Mouse (Mus musculus) fat pad, adult 2 months (tissue): ENCODE results near the gene Hspbp1.

Experiments
- DNase-seq: peaks from one replicate; pipeline ENCODE4 v3.0.0-alpha.2; 2011; ENCODE audit warnings: low read depth, low spot score; ENCODE audit errors: extremely low read depth

Hspbp1 gene

GRCm38 (mm10) chr7:4684632-4685417 lies at the start of gene Hspbp1:
Gene Hspbp1, minus strand, starts transcription at chr7:4685068.
- DNase-seq, result peak; percentile 95

DNA sequence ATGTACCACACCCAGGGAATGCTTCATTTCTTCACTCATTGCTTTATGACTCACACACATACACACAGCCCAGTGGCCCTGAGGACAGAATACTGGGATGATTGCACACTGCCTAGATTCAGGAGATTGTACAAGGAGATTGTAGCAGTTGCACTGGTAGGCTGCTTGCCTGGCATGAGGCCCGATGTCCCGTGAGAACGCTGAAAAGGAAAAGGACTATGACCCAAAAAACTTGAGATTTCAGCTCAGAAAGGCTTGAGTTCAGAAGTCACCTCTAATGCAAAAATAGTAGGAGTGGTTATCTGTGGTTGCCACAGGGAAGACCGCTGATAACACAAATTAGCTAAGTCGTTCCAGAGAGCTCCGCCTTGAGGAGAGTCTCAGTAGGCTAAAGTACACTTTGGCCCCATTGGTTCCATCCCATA lies 48.1 kb upstream of the Hspbp1 start:
- peak; percentile 65 for DNase-seq

DNA sequence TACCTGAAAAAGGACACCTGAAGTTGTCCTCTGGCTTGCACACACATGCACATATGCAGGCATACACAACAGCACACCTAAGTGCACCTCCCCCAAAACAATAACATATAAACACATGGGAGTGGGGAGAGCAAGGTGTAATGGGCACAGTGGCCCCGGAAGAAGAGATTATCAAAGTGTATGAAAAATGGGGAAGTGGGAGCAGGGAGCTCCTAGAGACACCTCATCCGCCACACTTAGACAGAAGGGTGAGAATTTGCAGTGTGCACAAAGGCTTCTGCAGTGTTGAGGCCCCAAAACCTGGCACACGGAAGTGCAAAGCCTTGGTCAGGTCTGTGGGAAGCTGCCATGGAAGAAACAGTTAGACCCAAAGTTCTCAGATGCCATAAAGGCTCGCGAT lies 46.2 kb upstream of the Hspbp1 start:
- no peak for DNase-seq

DNA sequence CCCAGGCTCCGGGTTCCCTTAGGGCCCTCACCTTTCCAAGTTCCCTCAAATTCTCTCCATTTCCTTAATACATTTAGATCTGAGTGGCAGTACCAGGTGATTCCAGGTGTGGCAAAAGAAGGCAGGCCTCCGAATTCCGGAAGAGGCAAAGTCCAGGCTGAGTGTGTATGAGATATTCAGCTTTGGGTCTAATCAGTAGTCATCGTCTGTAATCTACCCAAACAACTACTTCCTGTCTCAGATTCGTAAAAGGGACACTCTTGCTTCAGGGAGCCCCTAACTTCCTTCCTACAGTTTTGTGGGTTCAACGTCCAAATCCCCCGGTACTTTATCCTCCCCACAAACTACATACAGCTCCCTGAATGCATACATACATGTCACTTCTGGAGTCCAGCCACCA lies 40.3 kb upstream of the Hspbp1 start, which contains the start of gene Tmem150b:
TSS of gene Tmem150b (minus strand) at position 81 of the 400 bp plus-strand sequence.
- DNase-seq, result no peak

DNA sequence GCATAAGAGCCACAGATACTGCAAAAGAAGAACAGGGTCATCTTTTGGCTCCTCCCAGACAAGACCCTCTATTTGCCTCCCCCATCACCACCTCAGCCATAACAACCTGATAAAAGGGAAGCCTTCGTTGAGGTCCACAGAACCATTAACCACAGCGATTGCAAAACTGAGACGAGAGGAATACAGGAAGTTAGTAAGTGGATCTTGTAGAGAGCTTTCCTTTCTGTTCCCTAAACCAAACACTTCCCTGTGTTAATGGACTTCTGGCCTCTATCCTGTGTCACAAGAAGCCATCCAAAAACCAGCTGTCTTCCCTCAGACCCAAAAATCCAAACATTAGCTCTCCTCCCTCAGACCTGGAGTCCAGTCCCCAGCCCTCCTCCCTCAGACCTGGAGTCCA lies 39.5 kb upstream of the Hspbp1 start:
- DNase-seq, result no peak

DNA sequence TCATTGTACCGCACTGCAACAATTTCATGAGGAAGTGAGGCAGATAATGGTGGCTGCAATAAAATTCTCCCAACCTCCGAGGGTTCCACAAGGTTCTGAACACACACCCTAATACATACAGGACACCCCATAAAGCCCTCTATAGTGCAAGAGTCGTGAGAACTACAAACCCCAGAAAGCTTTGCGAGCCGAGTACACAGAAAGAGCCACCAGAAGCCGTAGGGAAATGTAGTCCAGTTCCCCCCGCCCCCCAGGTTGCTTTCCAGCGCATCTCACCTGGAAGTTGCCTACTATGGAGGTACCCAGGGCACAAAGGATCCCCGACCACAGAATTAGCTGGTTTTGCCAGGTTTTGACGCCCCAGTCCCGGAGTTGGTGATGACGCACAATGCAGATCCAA lies 38.6 kb upstream of the Hspbp1 start:
- no peak for DNase-seq

- no peak for DNase-seq
Measured at GRCm38 (mm10) chr7:4719276-4719675, 34.4 kb upstream of the Hspbp1 start.

DNA sequence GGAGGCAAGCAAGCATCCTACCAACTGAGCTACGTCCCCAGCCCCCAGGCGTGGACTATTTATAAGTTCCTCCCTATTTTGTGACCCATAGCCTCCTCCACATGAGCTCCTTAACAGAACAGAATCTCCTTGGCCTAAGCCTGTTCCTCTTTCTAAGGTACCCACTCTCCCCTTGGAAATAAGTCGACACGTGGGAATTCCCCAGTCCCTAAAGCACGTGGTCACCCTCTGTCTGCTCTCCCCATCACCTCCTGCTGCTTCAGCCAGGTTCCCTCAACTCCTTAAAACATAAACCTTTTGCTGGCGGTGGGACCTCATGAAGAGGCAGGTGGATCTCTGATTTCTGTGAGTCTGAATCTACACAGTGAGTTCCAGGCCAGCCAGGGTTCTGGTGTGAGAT lies 32.1 kb upstream of the Hspbp1 start:
- DNase-seq, result no peak

- no peak for DNase-seq
Measured at GRCm38 (mm10) chr7:4712594-4712993, 27.7 kb upstream of the Hspbp1 start.

DNA sequence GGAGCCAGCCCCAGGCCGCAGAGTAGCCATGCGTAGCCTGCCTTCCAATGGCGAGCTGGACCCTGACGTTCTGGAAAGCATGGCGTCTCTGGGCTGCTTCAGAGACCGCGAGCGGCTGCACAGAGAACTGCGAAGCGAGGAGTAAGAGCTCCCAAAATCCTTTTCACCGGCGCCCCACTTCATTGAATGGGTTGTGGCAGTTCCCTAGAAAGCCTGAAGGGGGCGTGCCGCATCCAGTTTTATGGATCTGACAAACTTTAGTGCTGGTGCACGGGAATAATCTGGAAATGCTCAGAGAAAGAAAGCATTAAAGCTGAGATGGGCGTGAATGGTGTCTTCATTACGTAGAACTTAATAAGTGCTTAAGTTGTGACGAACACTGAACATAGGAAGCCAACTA lies 20.2 kb upstream of the Hspbp1 start:
- DNase-seq, result no peak

- no peak for DNase-seq
Measured at GRCm38 (mm10) chr7:4703195-4703594, 18.3 kb upstream of the Hspbp1 start.

- DNase-seq, result no peak
Measured at GRCm38 (mm10) chr7:4702334-4702733, 17.5 kb upstream of the Hspbp1 start.

DNA sequence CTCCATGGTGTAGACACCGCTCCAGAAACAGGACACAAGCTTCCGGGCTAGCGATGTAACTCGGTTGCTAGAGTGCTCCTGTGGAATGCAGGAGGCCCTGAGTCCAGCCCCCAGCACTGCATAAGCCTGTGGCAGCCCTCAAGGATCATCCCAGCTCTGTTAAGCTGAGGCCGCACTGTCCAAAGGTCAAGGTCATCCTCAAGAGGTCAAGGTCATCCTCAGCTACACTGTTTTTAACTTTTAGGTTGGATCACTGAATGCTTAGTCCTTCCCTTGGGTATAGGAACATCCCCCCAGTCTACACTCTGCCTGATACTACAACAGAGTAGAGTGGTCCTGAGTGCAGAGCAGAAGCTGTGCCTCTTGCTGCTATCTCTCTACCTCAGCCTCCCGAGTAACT lies 8.1 kb upstream of the Hspbp1 start:
- DNase-seq, result no peak

- DNase-seq, result no peak
Measured at GRCm38 (mm10) chr7:4690951-4691653, 6.2 kb upstream of the Hspbp1 start.

DNA sequence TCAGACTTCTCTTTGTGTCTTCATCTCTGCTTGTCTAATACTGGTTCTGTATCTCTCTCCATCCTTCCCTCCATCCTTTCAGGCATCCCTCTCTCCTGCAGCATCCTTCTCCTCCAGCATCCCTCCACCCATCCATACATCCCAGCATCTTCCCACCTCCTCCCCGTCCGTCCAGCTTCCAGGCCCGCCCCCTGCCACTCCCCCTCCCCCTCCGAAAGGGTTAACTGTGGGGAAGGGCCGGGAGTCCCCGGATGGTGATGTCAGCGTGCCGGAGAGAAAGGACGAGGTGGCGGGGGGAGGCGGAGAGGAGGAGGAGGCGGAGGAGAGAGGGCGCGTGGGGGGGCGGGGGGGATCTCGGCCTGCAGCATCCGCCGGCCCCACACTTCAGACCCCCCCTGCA lies 5.5 kb upstream of the Hspbp1 start, which contains the start of gene Brsk1:
TSS of gene Brsk1 (plus strand) at position 218 of the 400 bp plus-strand sequence.
- DNase-seq, result no peak

DNA sequence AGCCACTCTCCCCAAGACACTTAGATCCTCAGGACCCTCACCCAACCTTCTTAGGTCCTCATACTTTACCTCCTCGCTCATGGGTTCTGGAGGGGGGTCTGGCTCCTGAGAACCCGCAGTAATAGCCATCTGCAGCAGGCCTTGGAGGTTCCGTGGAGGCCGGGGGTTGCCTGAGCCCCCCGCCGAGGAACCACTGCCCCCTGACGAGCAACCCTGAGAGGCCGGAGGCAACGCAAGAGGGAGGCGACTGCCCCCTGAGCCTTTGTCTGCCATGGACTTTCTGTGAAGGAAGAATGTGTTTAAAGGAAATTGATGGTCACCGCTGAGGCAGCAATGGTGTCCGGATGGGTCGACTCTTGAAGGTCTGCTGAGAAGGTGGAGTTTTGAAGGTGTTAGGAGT lies 665 bp downstream of the Hspbp1 start:
- no peak for DNase-seq

GRCm38 (mm10) chr7:4683307-4683706 lies 1.6 kb downstream of the Hspbp1 start:
- no peak for DNase-seq

- DNase-seq, result peak; percentile 82
Measured at GRCm38 (mm10) chr7:4675200-4675599, 9.7 kb downstream of the Hspbp1 start.

GRCm38 (mm10) chr7:4674114-4674731 lies 10.6 kb downstream of the Hspbp1 start:
- DNase-seq, result no peak

- DNase-seq, result peak; percentile 93
Measured at GRCm38 (mm10) chr7:4671956-4672355, 12.9 kb downstream of the Hspbp1 start.

GRCm38 (mm10) chr7:4670655-4671255 lies 14.1 kb downstream of the Hspbp1 start:
- DNase-seq, result peak; percentile 66
